Mouse (Mus musculus) forebrain, embryonic 11.5 days (tissue): ENCODE results near the gene Cdkn3. TPM values are rescaled to one million over a fixed set of nuclear protein-coding genes. Genes with fewer than 3 reads are reported as not detected.

Source experiments
- ATAC-seq: fragments of 200-750 bp; cut with Nextera tagmentation; replicated peaks from 2 replicates; pipeline ENCODE4 v1.8.0; 2017; ENCODE audit warnings: moderate TSS enrichment; ENCODE audit not compliant: low FRiP score
- DNase-seq: peaks from one replicate; pipeline ENCODE4 v3.0.0-alpha.2; 2017; ENCODE audit warnings: low spot score
- H3K27ac ChIP-seq: fragments of 300-500 bp; sonication (generic); 2 replicates; pipeline ENCODE4 v1.5.1; 2014; ENCODE audit warnings: low read depth, low read length
- H3K27me3 ChIP-seq: fragments of 300-500 bp; sonication (generic); 2 replicates; pipeline ENCODE4 v1.6.1; 2014; ENCODE audit warnings: mild to moderate bottlenecking, low read length, mixed read lengths; ENCODE audit not compliant: control insufficient read depth, insufficient read depth
- H3K36me3 ChIP-seq: fragments of 300-500 bp; sonication (generic); 2 replicates; pipeline ENCODE4 v1.6.1; 2014; ENCODE audit warnings: mild to moderate bottlenecking, low read length, moderate library complexity, mixed read lengths; ENCODE audit not compliant: control insufficient read depth, insufficient read depth
- H3K4me1 ChIP-seq: fragments of 300-500 bp; sonication (generic); replicated peaks from 2 replicates; pipeline ENCODE4 v1.6.1; 2014; ENCODE audit warnings: low read length, mixed read lengths; ENCODE audit not compliant: control insufficient read depth, insufficient read depth
- H3K4me2 ChIP-seq: fragments of 300-500 bp; sonication (generic); 2 replicates; pipeline ENCODE4 v1.6.1; 2014; ENCODE audit warnings: low read depth, mild to moderate bottlenecking, low read length, moderate library complexity, mixed read lengths; ENCODE audit not compliant: severe bottlenecking
- H3K4me3 ChIP-seq: fragments of 300-500 bp; sonication (generic); 2 replicates; pipeline ENCODE4 v1.5.1; 2014; ENCODE audit warnings: low read depth, low read length
- H3K9ac ChIP-seq: fragments of 300-500 bp; sonication (generic); 2 replicates; pipeline ENCODE4 v1.6.1; 2014; ENCODE audit warnings: low read length
- H3K9me3 ChIP-seq: fragments of 300-500 bp; sonication (generic); 2 replicates; pipeline ENCODE4 v1.6.1; 2016; ENCODE audit warnings: low read length, mixed read lengths; ENCODE audit not compliant: control insufficient read depth
- WGBS: fragments of 180-500 bp; shearing (Covaris S2); extraction: QIAGEN DNeasy Blood & Tissue Kit; methylation state at CpG from one replicate; pipeline ENCODE4 v1.1.7; 2014; 5-methylcytosine and 5-hydroxymethylcytosine counted together
- polyA plus RNA-seq: library from polyadenylated mRNA; unstranded; fragments of >200 nt; fragmentation: Nextera tagmentation; extraction: Ambion mirVana; gene quantifications from 2 replicates; pipeline ENCODE4 v1.2.1, GENCODE M21; 2014

Gene Cdkn3
- polyA plus RNA-seq, 1 experiment from 2014 or later, result 51.8 TPM

- Histone ChIP-seq H3K4me3 (peak within 1 kb of the TSS; percentile 94), H3K36me3 (no peaks in the 10 kb centered on the region; the same call in 1 of the 2 replicates), H3K9ac (peak within 1 kb of the TSS; percentile 99), H3K9me3 (no peaks in the 10 kb centered on the region), H3K27me3 (no peaks in the 10 kb centered on the region), H3K27ac (peak within 1 kb of the TSS; percentile 98), H3K4me1 (0 out of 2 replicates have a peak, but pooled peaks cover 4% of the 10 kb centered on the region), H3K4me2 (peak within 1 kb of the TSS; percentile 66)
- peak; percentile 97 for DNase-seq
- ATAC-seq, result peak; percentile 96
- under 1% methylated on average over 71 of the region's 86 CpGs for WGBS
These were observed 27.6 kb downstream of the Cdkn3 start, which contains the start of gene Cnih1 for GRCm38 (mm10) chr14:46787787-46788504. TSS of gene Cnih1 (minus strand) at chr14:46788411.

GRCm38 (mm10) chr14:46788505-46788901, 28.2 kb downstream of the Cdkn3 start:
- WGBS, result 31% methylated on average over 8 of the region's 8 CpGs
- ATAC-seq (0 out of 2 replicates have a peak, but pooled peaks have one; percentile 22), DNase-seq (no peak)
- Histone ChIP-seq H3K27ac (peak overlapping the region; percentile 98; the same call in 1 of the 2 replicates), H3K27me3 (no peaks in the 10 kb centered on the region), H3K4me2 (0 out of 2 replicates have a peak overlapping the region, but pooled peaks have one; percentile 18), H3K36me3 (no peaks in the 10 kb centered on the region), H3K9me3 (no peaks in the 10 kb centered on the region), H3K4me1 (0 out of 2 replicates have a peak, but pooled peaks cover 4% of the 10 kb centered on the region), H3K4me3 (peak overlapping the region; percentile 94), H3K9ac (peak overlapping the region; percentile 9)

- no peak overlapping the region for H3K27ac ChIP-seq
- H3K4me1 ChIP-seq, result 0 out of 2 replicates have a peak, but pooled peaks cover 4% of the 10 kb centered on the region
- H3K4me2 ChIP-seq, result no peak overlapping the region
- no peak overlapping the region for H3K4me3 ChIP-seq
- DNase-seq, result no peak
- WGBS, result 75% methylated on average over 4 of the region's 4 CpGs
- no peak for ATAC-seq
- no peaks in the 10 kb centered on the region for H3K36me3 ChIP-seq
- no peaks in the 10 kb centered on the region for H3K27me3 ChIP-seq
- H3K9ac ChIP-seq, result no peak overlapping the region
- H3K9me3 ChIP-seq, result no peaks in the 10 kb centered on the region
These were observed 30.0 kb downstream of the Cdkn3 start for GRCm38 (mm10) chr14:46790303-46790702.

- H3K4me1 ChIP-seq, result 0 out of 2 replicates have a peak, but pooled peaks cover 4% of the 10 kb centered on the region
- no peaks in the 10 kb centered on the region for H3K9me3 ChIP-seq
- no peaks in the 10 kb centered on the region for H3K36me3 ChIP-seq
- ATAC-seq (no peak), DNase-seq (no peak)
- H3K9ac ChIP-seq, result no peak overlapping the region
- H3K27me3 ChIP-seq, result no peaks in the 10 kb centered on the region
- H3K4me3 ChIP-seq, result no peak overlapping the region
- H3K27ac ChIP-seq, result no peak overlapping the region
- H3K4me2 ChIP-seq, result no peak overlapping the region
- WGBS, result 93% methylated on average over 6 of the region's 6 CpGs
These were observed 30.4 kb downstream of the Cdkn3 start for GRCm38 (mm10) chr14:46790723-46791122.

GRCm38 (mm10) chr14:46794157-46794556, 33.8 kb downstream of the Cdkn3 start:
- DNase-seq (no peak), ATAC-seq (no peak)
- no peaks in the 10 kb centered on the region for H3K36me3 ChIP-seq
- no peaks in the 10 kb centered on the region for H3K9me3 ChIP-seq
- WGBS, result 91% methylated on average over 5 of the region's 5 CpGs
- no peak overlapping the region for H3K27ac ChIP-seq
- no peaks in the 10 kb centered on the region for H3K27me3 ChIP-seq
- no peak overlapping the region for H3K9ac ChIP-seq
- no peak overlapping the region for H3K4me2 ChIP-seq
- H3K4me3 ChIP-seq, result no peak overlapping the region
- no peaks in the 10 kb centered on the region for H3K4me1 ChIP-seq

GRCm38 (mm10) chr14:46800684-46801345, 40.5 kb downstream of the Cdkn3 start:
- Histone ChIP-seq H3K27ac (no peak overlapping the region), H3K4me1 (no peaks in the 10 kb centered on the region), H3K9ac (no peak overlapping the region), H3K4me3 (no peak overlapping the region), H3K4me2 (no peak overlapping the region), H3K27me3 (no peaks in the 10 kb centered on the region), H3K9me3 (no peaks in the 10 kb centered on the region), H3K36me3 (no peaks in the 10 kb centered on the region)
- DNase-seq (no peak), ATAC-seq (no peak)
- WGBS, result 88% methylated on average over 3 of the region's 3 CpGs

- H3K9ac ChIP-seq, result no peak overlapping the region
- H3K36me3 ChIP-seq, result no peaks in the 10 kb centered on the region
- no peaks in the 10 kb centered on the region for H3K9me3 ChIP-seq
- ATAC-seq (no peak), DNase-seq (no peak)
- H3K27me3 ChIP-seq, result no peaks in the 10 kb centered on the region
- no peak overlapping the region for H3K27ac ChIP-seq
- 84% methylated on average over 4 of the region's 4 CpGs for WGBS
- no peak overlapping the region for H3K4me3 ChIP-seq
- no peak overlapping the region for H3K4me2 ChIP-seq
- H3K4me1 ChIP-seq, result no peaks in the 10 kb centered on the region
These were observed 42.9 kb downstream of the Cdkn3 start for GRCm38 (mm10) chr14:46803259-46803658.

GRCm38 (mm10) chr14:46803791-46804190, 43.5 kb downstream of the Cdkn3 start:
- DNase-seq (no peak), ATAC-seq (no peak)
- Histone ChIP-seq H3K4me1 (no peaks in the 10 kb centered on the region), H3K27ac (no peak overlapping the region), H3K36me3 (no peaks in the 10 kb centered on the region), H3K9me3 (no peaks in the 10 kb centered on the region), H3K27me3 (no peaks in the 10 kb centered on the region), H3K4me2 (no peak overlapping the region), H3K9ac (no peak overlapping the region), H3K4me3 (no peak overlapping the region)
- WGBS, result 97% methylated on average over 1 of the region's 1 CpGs
